Mouse (Mus musculus) mouse trophoblast stem cell (cell line): ENCODE measurements around the gene Gm10644.

Source experiments
- in situ Hi-C, 2 experiments: fragments of 300-500 bp; cut with MseI, MboI; formaldehyde crosslinking; loops; 2 replicates in 1 of 2; 3 replicates in 1 of 2; pipeline ENCODE4 v1.15.1; 2025

Gene Gm10644

DNA sequence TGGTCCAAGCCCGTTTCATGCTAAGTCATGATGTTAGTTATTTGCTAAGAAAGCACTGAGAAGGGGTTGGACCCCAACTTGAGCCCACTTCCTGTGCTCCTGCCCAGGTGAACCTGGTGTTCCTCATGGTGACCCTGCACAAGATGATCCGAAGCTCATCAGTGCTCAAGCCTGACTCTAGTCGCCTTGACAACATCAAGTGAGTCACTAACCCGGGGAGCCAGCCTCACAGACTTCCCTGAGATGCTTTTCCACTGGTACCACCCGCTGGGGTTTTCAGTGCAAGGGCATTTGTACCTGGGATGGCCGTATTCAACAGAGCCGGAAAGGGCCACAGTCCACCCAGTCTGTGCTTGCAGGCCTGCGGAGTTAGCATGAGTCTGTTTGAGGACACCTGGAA, 19.6 kb downstream of the Gm10644 start:
- in situ Hi-C loops: no loop called here

DNA sequence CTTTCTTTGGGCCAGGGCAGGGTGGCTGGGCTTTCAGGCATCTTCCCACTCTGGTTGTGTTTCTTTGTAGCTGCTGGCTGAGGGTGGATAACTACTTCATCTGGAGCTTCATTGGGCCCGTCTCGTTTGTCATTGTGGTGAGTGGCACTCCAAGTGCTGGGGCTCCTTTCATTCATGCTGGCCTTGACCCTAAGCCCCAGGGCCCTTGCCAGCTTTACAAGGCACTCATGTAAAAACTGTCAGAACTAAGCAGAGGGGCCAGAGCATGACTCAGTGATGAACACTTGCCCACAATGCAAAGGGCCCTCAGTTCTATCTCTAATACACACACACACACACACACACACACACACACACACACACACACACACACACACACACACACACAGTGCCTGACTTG, 20.0 kb downstream of the Gm10644 start:
- in situ Hi-C loops: no loop called here

DNA sequence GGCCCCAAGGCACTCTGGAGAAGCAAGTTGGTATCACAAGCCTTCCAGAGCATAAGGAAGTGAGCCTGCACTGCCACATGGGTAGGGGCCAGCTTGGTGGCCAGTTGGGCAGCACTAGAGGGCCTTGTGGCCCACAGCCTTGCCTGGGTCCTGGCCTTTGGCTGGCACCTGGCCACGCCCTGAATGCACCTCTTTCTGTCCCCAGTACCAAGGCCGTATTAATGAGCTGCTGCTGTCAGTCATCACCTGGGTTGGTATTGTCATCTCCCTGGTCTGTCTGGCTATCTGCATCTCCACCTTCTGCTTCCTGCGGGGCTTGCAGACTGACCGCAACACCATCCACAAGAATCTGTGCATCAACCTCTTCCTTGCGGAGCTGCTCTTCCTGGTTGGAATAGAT, 20.8 kb downstream of the Gm10644 start:
- in situ Hi-C loops: no loop called here

DNA sequence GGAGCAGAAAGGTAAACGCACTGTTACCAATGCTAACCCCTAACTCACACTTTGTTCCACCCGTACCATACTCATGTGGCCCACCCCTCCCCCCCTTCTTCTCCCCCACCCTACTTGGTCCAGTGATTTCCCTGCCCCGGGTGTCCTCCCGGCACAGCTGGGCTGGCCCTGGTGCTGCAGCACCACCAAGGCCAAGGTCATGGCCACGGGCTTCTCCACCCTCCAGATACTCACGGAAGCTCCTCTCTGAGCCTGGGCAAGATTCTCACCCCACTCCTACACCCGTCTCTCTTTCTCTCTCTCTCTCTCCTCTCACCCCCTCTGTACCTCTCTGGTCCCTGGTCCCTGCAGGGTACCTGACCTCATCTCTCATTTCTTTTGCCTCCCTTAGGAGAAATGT, 28.7 kb downstream of the Gm10644 start:
- in situ Hi-C loops: no loop called here

DNA sequence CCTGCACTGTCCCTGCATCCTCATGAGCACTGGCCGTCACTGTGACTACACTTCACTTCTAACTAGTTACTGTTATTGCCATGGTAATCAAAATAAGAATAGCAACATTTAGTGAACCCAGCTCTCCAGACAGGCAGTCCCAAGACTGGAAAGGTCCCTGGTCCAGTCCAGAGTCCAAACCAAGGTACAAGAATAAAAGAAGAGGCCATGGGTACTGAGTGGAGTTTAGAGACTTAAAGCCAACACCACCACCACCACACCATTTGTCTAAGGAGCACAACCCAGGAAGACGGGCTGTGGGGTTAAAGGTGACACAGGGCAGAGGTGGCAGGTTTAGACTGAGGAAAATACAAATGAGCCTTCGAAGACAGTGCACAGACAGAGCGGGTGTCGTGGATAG, 30.4 kb downstream of the Gm10644 start:
- in situ Hi-C loops: no loop called here

DNA sequence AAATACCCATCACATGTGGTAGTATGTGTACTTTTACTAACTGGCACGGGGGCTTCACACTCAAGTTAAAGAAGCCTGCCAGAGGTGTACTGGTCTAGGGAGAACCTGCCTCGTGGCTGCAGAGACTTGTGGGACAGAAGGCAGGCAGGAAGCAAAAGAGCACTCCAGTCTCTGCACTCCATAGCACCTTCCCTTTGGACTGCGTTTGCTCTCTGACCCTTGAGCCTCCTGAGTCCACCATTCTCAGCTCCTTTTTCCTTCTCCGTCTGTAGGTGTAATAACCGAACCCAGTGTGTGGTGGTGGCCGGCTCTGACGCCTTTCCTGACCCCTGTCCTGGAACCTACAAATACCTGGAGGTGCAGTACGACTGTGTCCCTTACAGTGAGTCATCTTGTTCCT, 32.3 kb downstream of the Gm10644 start:
- in situ Hi-C loops: no loop called here

DNA sequence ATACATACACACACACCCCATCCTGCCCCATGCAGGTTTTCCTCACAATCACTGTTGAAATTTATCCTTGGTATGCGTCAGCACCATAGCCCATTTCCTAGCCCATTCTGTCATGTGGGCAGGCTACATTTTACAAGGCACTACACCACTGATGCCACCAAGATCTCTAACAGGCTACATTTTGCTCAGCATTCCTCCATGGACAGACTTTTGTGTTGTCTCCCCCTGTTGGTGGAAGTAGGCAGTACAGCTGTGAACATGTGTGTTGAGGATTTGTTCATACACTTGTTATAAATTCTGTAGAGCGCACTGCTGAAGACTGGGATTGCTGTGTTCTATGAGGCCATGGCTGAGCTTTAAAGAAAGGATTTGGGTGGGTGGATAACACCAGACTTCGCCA, 33.4 kb downstream of the Gm10644 start:
- in situ Hi-C loops: no loop called here

DNA sequence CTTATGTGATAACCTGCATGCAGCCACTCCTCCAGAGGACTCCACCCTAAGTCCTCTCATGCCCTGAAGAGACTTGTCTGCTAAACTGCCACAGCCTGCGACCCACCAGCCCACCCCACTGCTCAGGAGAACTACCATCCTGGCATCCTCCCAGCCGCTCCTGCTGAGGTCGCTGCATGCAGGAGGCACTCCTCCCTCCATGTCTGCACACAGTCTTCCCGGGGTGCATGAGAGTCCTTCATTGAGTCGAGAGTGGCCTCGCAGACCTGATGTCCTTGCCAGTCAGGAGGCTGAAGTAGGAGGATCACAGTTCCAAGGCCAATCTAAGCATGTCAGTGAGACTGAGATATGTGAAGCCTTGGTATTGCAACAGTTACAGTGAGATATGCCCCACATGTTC, 37.4 kb downstream of the Gm10644 start:
- in situ Hi-C loops: no loop called here

DNA sequence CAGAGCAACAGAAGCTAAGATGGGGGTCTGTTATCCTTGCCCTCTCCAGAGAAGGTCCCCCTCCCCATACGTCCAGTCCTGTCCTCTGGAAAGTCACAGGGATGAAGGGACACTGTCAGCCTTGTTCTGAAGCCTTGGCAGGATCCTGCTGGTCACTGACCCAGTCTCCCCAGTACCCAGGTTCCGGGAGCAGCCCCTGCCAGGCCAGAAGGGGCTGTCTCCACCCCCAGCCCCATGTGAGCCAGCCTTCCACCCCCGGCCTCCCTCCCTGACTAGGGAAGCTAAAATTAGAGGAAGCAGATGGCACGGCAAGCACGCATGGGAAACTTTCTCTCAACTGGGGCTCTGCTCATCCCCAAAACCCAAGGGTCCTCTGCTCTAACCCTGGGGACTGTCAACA, 39.0 kb downstream of the Gm10644 start:
- in situ Hi-C loops: no loop called here

DNA sequence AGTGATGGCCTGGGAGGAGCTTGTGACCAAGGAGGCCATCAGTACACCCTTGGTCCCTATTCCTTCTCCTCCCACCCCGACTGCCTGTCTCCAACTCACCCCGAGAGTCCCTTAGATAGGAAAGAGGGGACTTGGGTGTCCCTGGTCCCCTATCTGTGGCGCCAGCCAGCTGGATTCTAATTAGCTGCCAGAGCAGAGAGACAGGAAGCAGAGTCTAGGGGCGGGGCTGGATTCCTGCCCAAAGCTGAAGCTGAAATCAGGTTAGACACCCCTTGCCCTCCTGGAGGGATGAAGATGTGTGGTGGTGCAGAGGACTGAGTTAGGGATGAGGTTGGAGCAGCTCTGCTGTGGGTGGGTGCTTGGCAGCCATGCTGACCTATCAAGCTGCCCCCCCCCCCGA, 40.1 kb downstream of the Gm10644 start:
- in situ Hi-C loops: no loop called here

DNA sequence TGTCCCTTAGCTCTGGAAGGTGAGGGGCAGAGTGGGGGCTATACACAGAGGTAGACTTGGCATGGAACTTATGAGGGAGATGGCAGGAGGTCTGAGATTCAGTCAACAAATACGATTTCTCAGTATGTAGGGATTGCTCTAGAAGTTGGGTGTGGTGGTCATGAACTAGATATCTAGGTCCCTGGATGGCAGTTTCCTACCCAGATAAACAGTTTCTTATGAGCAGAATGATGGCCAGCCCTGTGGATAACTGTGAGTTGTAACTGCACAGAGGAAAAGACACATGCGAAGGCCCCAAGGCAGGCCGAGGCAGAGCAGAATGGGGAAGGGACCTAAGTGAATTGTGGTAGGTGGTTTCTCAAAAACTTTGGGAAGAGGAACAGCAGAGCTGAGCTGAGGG, 40.8 kb downstream of the Gm10644 start:
- in situ Hi-C loops: no loop called here

DNA sequence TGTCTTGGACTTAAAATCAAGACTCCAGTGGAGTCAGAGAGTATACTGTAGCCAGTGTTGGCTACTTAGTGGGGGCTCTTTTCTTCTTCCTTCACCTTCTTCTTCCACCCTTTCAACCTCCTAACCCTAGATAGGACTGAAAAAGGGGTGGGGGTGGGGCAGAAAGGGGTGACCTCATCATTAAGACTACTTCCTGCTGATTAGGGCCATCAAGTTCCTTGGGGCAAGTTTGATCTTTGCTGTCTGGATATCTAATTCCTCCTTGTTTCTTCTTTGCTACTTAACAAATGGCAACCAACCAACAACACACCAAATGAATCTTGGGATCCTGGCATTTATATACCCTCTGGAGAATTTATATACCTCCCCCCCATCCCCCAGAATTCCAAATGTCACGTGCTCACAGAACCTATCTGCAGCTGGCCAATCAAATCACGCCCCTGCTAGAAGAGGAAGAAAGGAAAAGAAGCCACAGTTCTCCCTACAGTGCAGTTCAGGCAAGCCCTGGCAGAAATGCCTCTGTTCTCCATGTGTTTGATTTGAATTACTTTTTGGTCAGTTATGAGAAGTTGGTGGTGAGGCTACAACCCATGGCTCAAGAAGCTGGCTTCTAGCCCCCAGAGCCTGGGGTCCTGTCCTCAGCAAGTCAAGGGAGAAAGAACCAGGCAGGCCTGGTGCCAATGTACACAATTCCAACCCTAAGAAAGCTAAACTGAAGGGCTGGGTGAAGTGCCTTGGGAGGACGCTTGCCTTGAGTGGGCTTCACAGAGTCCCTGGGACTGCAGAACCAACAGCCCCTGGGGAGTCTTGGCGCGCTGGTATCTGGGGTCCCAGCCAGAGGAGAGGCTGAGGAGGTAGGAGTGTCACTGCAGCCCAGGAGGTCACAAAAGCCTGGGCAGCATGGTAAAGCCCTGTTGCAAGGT, 42.9 kb downstream of the Gm10644 start:
- in situ Hi-C loops: no loop called here

DNA sequence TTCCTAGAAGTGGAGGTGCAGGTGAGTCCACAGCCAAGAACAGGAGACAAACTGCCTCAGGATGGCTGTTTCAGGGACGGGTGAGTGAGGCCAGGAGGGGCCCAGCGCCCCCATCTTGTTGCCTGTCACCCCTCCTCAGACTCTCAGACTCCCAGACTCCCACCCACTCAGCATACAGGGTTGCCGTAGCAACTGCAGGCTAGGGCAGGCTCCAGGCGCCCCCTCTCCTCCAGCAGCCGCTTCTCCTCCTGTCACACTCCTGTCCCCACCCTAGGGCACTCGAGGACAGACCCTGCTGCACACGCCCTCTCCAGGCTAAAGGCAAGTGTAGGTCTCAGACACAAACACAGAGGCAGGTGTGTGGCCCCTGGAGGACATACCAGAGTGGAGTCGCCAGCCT, 45.7 kb downstream of the Gm10644 start:
- in situ Hi-C loops: no loop called here

DNA sequence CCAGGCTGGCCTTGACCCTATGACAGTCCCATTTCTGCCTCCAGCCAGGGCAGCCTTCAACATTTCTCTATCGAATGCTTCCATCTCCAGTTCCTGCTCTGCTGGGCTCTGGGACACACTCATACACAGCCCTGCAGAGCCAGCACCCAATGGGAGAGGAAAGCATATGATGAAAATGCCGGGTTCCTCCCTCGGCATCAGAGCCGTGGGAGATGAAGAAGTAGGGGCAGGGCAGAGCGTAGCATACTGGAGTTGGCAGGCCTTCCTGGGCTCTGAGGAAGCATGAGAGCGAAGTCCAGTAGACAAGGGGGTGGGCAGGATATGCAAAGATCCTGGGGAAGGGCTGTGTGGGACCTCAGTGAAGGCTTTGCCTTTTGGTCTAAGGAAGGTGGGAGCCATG, 46.4 kb downstream of the Gm10644 start:
- in situ Hi-C loops: no loop called here

DNA sequence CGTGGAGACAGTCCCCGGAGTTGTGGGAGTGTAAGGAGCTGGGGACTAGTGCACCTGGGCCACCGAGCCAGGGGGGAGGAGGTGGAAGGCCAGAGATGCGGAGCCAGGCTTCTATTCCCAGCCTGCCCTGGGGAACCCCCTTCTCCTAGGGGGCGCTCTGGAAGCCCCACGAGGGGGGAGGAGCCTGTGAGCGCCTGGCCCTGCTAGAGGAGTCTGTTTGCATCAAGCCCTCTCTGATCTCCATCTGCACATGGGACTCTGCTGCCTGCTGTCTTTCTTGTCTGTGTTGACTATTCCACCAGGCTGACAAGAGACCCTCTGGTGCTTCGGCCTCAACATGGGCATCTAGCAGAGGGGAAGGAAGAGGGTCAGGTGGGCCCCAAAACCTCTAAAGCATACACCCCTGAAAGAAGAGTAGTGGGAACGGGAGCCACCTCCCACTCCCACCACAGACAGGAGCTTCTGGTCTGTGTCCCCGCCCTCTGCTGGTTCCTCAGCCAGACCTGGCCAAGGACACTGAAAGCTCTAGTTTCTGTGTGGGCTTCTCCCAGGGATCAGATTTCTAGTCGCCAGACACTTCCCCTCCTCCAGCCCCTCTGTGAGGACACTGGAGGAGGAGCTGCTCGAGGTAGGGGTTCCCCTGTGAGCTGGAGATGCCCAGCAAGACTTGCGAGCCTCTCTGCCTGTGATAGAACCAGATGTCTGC, 51.9 kb downstream of the Gm10644 start:
- in situ Hi-C loops: no loop called here

DNA sequence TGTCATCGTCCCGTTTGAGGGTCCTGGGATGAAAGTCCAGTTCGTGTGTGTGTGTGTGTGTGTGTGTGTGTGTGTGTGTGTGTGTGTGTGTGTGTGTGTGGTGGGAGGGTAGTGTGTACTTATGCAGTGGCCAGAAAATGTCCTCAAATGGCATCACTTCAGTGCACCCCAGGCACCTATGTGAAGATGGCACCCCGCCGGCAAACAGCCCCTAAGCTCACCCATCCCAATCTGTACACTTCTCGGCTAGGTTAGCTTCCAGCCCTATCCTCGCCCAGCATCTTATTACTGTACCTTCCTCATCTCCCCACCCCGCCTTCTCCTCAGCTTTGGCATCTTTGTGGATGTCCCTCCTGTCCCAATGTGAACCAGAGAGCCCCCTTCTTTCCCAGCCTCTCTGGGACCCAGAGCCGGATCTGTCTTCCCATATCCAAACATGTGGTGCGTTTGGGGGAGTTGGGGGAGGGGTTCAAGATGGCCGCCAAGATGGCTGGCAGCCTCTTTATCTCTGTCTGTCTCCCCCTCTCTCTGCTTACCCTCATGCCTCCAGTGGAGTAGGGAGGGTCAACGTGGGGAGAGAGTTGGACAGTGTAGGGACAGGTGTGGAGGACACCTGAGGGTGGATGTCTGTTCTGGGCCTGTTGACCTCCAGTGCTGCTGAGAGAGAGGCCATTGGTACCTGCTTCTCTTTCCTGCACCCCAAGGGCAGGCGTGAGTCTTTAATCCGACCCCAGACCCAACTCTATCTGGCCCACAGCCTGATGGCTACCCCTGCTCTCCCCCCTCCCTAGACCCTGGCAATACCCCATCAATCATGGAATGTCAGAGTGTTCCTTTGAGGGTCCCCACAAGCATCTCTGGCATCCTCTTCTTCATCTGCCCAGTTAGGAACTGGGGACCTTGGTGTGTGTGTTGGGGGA, 53.2 kb downstream of the Gm10644 start:
- in situ Hi-C loops: no loop called here

DNA sequence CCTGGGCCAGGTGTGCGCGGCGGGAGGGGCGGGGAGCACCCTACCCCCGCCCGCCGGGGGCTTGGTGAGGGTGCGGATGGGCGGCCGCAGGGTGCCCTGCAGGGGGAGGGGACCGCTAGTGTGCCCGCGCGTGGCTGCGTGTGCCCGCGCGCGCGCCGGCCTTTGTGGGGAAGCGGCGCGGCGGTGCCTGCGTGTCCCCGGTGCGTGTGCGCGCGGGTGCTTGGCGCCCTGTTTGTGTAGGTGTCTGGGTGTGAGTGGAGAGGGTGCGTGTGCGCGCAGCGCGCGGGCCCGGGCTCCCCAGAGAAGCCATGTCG, 54.1 kb downstream of the Gm10644 start:
- in situ Hi-C loops: no loop called here

DNA sequence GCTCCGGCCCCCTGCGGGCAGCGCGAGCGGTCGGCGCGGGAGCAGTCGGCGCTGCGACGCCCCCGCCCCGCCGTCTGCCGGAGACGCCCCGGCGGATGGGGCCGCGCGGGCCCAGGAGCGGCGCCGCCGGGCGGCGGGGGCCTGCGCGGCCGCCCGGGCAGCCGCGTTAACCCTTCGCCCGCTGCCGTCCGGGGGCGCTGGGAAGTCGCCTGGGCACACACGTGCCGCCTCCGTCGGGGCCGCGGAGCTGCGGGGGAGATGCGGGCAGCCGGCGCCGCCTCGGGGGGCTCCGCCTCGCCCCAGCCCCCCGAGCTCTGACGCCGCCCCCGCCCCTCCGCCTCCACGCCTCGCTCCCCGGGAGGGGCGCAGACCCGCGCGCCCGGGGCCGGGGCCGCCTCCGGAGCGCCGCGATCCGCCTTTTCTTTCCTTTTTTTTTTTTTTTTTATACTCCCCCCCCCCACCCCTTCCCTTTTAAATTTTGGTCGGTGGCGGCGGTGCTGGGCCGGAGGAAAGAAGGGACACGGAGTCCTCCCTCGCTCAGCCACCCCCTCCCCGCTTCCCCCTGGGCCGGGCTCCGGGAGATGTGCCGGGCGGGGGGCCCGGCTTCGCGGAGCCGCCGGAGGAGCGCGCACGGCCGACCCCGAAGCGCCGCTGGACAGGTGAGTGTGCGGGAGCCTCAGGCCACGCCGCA, 54.6 kb downstream of the Gm10644 start:
- in situ Hi-C loops: no loop called here

DNA sequence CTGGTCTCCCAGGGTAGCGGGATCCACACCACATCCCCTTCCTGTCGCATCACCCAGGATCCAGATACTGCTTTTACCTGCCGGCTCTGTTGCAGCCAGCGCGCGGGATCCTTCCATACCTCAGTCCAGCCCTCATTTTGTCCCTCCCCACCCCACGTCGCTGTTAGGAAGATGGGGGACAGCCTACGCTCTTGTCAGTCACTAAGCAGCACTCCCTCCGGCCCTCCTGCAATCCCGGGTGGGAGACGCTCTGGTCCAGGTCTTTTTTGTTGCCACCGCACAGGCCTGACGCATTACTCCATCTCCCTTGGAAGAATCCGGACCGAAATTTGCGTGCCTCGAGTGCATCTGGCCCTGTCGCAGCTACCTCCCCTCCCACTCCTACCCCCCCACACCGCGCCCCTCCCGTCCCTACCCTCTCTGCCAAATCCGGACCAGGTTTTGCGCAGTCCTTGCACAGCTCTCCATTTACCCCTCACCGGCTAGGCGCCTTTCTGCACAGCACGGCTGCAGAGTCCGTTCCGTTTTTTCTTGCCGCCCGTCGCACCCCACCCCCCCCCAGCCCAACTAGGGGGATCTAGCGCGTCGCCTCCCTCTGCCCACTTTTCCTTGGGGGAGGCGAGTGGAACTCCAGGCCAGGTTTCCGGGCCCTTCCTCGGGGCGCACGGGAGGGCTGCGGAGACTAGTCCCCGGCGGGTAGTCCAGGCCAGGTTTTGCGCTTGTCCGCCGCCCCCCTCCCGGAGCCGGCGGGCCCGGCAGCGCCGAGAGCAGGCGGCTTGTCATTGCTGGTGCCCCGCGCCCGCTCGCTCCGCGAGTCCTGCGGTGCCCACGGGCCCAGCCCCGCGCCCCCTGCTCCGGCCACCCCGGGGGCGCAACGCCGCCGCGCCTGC, 55.4 kb downstream of the Gm10644 start, which contains the start of gene Adgrl1:
Gene Adgrl1 (plus strand): TSS at position 743 of the 890 bp plus-strand sequence.
- in situ Hi-C loops: loop anchor here (5.0 to 10.0 kb wide), 2 partner anchors 55 to 117 kb away; no protein-coding TSS in a partner anchor

DNA sequence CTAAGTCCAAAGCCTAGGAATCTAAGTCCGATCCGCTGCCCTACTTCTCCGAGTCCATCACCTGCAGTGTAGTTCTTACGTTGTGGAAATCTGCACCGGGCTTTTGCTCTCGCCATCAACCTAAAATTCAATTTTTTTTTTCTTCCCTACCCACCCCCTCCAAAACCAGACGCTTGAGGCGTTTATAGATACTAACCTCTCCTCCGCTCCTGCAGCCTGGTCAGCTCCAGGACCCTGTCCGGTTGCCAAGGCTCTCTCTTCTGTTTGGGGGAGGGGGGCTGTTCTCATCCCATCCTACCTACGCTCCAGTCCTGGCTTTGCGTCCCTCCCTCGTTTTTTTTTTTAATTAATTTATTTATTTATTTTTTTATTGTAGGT, 56.0 kb downstream of the Gm10644 start:
- in situ Hi-C loops: loop anchor here (5.0 to 10.0 kb wide), 2 partner anchors 54 to 117 kb away; no protein-coding TSS in a partner anchor
